Mouse (Mus musculus) 416B (cell line): ENCODE results near the gene Tmem121.
"Not testable (repeated sequence)": the region's sequence is repeated elsewhere in the genome, so short reads cannot be mapped to it uniquely, and the experiment has no call there.

ENCODE experiments used
- DNase-seq: peaks from one replicate; pipeline ENCODE4 v3.0.0; 2011; ENCODE audit warnings: low read depth

The Tmem121 gene

DNA sequence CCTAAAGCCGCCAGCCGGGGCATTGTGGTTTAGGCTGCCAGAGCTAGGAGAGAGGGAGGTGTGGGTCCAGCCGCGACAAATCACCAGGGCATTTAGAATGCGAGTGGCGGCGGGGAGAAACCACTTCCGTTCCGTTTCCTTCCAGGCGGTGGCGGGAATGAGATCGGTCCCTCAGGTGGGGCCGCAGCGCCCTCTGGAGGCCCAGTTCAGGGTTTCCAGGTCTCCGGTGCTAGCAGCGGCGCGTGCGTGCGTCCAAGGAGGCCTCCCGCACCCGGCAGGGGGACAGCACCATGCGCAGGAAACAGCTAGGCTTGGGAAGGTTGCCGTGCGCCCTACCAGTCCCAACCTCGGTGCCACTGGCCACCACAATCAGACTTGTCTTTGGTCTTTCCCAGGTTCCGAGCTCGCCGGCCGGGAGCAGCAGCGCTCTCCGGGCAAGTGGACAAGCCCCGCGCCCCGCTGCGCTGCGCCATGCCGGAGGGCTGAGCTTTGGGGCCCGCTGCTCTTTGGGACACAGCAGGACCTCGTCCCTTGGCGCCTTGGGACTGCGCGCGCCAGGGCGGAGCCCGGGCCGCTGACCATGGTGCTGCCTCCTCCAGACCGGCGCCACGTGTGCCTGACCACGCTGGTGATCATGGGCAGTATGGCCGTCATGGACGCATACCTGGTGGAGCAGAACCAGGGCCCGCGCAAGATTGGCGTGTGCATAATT is 2.0 kb downstream of the Tmem121 start:
- DNase-seq: peak; percentile 36

DNA sequence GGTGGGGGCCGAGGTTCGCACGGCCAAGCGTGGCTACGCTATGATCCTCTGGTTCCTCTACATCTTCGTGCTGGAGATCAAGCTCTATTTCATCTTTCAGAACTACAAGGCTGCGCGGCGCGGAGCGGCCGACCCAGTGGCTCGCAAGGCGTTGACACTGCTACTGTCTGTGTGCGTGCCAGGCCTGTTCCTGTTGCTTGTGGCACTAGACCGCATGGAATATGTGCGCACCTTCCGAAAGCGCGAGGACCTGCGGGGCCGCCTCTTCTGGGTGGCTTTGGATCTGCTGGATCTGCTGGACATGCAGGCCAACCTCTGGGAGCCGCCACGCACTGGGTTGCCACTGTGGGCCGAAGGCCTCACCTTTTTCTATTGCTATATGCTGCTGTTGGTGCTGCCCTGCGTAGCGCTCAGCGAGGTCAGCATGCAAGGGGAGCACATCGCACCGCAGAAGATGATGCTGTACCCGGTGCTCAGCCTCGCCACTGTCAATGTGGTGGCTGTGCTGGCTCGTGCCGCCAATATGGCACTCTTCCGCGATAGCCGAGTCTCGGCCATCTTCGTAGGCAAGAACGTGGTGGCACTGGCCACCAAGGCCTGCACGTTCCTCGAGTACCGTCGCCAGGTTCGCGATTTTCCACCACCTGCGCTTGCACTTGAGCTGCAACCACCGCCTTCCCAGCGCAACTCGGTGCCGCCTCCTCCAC is 2.8 kb downstream of the Tmem121 start:
- DNase-seq: no peak

DNA sequence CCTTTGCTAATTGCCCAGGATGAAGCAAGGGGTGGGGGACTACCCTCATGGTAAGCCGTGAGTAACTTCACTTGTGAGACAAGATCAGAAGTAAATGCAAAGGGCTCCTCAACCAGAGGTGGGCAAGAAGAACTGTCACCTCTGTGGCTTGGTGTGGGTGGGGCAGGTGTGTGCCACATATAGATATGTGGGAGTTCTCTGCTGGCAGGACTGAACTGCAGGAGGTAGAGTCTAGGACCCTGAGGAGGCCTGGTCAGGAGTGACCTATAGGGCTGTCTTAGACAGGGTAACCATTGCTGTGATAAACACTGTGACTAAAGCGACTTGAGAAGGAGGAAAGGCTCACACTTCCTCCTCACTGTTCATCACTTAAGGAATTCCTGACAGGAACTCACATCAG is 7.7 kb downstream of the Tmem121 start:
- DNase-seq: no peak

DNA sequence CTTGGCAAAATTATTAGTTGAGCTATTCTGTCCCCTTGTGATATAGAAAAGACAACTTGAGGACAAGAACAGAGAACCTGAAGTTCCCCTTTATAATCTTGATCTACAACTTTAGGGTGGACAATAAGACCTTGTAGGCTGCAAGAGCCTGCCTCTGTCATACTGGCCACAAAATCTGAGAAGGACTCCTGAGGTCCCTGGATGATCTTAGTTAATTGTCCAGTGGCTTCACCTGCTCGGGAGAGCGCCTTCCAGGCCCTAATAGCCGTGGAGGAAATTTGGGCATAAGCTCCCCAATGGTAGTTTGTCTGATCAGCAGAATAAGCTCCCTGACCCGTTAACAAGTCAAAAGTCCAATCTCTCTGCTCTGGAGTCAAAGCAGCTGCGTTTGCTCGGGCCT is 13.4 kb downstream of the Tmem121 start:
- not testable (repeated sequence) for DNase-seq

DNA sequence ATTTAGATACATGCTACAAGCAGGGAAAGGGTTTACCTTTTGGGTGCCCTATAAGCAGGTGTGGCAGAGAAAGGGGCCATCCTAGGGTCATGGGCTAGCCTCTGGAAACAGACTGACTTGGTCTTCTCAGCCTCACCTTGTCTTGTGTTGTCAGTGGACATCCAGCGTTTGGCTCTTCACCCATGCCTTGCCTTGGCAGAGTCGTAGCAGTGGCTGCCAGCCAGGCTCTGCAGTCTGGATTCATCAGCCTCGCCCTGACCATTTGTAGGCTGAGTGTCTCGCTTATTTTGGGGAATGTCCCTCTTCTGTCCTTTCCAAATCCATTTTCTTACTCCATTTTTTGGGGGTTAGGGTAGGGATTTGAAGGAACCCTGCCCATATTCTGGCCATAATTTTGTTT is 15.6 kb downstream of the Tmem121 start:
- DNase-seq: no peak

DNA sequence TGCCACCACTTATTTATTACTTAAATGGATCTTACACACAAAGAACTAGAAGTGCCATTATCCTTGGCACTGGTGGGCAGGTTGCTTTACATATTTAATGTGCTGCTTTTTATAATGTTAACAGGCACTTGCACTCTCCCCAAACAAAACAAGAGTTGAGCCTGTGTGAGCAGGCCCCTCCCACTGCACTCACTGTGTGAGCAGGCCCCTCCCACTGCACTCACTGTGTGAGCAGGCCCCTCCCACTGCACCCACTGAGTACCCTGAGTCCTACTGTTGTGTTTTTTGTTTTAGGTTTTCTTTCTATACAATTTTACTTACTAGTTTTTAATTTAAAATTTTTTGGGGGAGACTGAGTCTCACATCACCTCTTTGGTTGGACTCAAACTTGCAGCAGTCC is 16.3 kb downstream of the Tmem121 start:
- DNase-seq: peak; percentile 30

DNA sequence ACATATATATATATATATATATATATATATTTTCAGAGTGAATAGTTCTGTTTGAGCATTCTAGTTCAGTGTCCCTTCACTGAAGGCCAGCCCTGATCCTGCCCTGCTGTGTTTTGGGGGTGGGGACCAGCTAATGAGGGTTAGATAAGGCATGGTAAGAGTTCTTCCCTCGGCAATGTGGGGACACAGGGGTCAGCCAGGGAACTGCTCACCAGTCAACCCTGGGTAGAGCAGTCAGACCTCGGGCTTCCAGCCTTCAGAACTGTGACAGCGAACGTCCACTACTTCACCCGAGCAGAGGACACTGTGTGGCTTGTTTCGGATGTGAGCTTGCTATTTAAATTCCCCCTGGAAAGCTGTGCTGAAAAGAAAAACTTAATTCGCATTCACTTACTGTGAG is 17.8 kb downstream of the Tmem121 start:
- no peak for DNase-seq

DNA sequence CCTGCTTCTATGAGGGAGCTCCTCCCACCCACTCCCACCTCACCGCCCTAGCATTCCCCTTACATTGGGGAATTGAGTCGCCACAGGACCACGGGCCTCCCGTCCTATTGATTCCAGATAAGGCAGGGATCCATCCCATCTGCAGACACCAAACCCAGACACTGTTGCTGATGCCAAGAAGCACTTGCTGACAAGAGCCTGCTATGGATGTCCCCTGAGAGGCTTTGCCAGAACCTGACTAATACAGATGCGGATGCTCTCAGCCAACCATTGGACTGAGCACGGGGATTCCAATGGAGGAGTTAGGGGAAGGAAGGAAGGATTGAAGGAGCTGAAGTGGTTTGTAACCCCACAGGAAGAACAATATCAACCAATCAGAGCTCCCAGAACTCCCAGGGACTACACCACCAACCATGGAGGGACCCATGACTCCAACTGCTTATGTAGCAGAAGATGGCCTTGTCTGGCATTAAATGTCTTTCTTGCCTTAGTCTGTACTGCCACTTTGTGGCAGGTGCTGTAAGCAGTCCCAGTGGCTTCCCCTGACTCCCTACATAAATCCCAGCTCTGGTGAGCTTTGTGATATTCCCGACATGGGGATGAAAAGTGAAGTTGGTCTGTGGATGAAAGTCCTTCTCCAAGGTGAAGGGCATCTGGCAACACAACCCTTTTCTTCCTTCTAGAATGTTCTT is 19.7 kb downstream of the Tmem121 start:
- DNase-seq: peak; percentile 59

DNA sequence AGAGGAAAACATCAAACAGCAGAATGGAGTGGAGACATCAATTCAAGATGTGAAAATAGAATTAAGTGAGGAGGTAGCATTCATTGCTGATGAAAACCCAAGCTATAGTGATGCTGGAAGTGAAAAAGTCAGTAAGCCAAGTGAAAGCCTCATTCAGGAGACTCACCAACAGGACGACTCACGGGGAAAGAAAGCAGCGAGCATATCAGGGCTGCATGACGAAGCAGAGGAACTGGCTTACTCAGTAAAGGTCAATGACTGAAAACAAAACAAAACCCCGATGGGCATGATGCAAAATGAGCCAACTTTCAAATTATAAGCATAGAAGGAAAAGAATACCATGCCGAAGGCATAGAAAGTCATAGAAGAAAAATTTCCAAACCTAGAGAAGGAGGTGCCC is 22.0 kb downstream of the Tmem121 start:
- DNase-seq: peak; percentile 82

DNA sequence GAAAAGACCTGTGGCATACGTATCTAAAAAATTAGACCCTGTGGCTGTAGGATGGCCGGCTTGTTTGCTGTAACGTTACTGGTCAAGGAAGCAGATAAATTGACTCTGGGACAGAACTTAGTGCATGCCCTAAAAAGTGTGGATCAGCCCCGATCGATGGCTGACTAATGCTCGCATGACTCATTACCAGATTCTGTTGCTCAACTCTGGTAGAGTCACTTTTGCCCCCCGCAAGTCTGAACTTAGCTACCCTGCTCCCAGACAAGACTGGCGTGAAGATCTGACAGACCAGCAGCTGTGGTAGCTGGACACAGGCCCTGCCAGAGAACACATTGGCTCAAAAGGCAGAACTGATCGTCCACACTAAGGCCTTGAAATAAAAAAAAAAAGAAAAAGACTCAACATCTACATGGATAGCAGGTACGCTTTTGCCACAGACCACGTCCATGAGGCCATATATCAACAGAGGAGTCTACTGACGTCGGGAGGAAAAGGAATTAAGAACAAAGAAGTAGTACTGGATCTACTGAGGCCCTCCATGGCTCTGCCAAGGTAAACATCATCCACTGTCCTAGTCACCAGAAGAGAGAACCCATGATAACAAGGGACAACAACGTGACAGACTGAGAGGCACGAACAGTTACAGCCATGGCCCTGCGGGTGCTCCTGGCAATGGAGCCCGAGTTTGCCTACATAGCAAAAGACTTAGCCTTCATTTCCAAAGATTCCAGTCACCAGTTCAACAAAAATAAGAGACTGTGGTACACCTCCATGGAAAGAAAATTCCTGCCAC is 25.1 kb downstream of the Tmem121 start:
- DNase-seq: peak; percentile 84

DNA sequence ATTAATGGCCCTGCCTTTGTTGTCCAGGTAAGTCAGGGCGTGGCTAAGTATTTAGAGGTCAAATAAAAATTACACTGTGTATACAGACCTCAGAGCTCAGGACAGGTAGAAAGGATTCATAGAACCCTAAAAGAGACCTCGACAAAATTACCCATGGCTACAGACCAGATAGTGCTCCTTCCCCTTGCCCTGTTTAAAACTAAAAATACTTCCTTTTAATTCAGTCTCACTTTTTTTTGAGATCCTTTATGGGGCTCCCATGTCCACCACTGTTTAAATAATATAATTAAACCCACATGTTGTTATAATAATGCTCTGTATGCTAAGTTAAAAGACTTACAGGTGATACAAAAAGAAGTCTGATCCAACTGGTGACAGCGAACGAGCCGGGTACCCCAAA is 26.0 kb downstream of the Tmem121 start:
- no peak for DNase-seq

DNA sequence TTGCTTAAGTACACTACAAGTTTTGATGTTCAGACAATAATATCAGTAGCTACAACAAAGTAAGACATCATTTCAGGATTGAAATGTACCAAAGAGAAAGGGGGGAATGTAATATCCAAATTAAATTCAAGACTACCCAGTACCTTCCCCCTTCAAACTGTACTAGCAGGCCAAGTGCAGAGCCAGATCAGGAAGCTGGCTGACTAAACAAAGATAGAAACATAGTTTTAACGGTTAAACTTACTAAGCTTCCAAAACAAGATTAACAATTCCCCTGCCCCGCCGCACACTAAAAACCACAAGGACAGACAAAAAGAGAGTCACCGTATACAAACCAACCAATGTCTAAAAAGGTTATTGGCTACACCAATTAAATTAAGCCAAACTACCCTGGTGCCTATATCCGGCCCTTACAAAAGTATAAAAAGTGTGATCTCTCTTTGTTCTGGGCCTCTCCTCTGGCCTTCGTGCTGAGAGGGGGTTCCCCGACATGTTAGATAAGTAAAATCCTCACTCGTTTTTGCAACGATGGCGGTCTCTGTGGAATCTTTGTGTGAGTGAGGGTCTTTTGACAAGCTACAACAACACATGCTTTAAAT is 26.7 kb downstream of the Tmem121 start:
- DNase-seq: no peak

DNA sequence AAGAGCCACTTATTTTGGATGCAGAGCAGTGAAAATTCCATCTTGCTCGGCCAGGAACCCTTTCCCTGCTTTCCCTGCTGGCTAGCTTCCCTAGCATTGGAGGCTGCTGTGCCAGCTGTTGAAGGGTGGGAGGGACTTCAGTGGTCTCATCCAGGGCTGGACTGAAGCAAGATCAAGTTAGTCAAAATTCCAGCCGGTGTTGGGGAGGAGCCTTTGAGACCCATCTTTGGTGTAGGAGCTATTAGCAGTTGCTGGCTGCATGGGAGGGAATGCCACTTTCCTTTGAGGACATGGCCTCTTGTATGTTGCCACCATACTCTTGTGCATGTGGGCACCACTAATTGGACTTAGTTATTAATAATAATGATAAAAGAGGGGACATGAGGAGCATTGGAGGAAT is 27.5 kb downstream of the Tmem121 start:
- no peak for DNase-seq

DNA sequence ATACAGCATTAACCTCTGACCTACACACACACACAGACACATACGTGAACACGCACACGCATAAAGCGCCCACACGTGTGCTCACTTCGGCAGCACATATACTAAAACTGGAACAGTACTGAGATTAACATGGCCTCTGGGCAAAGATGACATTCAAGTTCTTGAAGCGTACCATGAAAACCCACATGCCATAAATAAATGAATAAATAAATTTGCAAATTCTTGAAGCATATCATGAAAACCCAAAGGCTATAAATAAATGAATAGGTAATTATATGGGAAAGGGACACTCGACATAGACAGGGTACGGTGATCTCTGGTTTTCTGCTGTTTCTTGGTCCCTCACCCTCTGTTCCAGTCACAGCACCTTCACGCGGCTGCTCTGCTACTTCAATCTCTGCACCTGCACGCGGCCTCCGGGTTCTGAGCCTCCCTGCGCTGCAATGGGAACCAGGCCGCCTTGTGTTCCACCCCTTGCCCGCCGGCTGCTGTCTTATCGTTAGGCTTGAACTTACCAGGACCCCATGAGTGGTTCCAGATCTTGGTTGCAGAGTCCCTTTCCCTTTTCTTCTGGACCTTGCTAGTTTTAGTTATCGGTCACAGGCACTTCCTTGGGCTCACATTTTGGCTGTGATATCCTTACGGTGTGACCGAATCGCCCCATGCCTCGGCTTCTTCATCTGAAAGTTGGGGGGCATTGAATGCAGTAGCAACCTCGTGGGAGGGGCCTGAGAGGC is 28.5 kb downstream of the Tmem121 start:
- no peak for DNase-seq

DNA sequence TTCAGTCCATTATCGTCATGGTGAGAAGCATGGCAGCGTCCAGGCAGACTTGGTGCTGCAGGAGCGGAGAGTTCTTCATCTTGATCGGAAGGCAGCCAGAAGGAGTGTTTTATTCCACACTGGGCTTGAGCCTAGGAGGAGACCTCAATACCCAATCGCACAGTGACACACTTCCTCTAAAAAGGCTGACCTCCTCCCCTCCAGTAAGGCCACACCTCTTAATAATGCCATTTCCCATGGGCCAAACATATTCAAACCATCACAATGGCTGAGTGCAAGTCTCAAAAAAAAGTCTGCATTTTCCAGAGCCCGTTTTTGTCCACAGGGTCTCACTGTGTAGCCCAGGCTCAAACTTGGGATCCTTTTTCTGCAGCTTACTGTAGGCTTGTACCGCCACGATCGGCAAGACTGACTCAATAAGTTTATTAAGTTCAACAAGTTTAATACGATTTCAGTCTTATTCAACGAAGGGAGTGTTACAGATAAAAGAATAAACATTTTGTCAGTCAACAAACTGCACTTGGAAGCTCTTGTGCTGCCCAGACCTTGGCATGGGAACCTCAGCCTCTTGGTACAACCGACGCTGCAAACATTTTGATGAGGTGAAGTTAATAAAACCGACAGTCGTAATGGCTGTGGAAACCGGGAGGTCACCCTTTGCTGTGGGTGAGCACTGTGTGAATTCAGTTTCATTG is 29.4 kb downstream of the Tmem121 start:
- peak; percentile 64 for DNase-seq

DNA sequence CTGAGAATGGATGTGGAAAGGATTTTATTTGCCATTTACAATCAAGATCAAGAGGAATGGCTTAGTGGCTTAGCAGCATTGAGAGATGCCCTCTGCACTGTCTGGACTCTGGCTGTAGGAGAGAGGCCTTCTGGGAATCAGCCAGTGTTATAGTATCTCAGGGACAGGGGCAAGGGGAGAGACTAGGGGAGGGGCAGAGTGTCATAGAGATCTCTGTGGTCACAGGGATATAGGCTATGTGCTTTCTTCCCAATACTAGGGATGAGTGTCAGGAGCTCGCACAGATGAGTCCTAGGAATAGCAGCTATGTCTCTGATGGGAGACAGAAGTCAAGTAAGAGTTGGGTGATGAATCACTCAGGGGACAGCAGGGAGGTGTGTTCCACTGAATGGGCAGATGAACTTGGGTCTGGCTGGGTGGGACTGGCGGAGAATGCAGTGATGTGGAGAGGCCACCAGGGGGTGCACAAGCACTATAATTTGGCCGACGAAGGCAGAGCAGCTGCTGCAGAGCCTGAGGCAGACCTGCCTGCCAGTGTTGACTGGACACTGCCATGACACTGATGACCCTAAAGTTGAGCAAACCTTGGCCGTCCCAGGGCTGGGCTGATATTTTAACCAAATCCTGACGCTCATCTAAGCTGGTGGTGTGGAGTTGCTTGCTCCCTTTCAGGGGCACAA is 30.1 kb downstream of the Tmem121 start:
- peak; percentile 72 for DNase-seq

DNA sequence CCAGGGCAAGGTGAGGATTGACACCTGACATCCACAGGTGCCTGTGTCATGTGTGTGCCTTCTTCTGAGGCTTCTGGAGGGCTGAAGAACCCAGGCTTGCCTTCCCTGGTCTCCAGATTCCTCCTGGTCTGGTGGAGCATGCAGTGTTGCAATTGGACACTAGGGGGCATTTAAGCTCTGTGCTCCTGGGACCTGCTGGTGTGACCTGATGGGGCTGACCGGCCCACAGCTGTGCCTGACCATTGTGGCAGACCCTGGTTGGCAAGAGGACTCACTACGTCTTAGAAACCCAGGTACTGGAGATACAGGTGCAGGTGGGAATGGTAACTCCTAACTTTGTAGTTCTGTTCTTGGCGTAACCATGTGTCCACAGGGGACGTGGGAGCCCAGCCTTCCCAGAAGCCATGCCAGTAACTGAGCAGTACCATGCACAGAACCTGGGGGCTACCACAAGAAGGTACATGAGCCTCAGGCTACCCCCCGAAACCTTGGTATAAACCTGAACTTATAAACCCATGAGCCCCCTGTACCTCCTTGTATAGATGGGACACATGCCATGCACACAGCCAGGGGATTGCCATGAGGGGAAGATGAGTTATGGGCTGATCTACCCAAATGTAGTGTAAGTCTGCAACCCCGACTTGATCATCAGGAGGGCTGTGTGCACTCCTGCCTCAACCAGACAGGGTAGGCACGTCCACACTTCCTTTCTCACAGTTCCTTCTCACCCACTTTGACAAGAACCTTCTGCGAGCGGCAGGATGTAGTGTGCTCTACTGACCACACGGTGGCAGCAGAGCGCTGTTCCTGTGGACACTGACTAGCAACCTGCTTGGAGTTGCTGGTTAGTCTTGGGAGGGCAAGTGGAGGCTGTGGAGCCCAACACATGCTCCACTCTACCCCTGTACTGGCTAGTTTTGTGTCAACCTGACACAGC is 31.8 kb downstream of the Tmem121 start:
- DNase-seq: peak; percentile 88

DNA sequence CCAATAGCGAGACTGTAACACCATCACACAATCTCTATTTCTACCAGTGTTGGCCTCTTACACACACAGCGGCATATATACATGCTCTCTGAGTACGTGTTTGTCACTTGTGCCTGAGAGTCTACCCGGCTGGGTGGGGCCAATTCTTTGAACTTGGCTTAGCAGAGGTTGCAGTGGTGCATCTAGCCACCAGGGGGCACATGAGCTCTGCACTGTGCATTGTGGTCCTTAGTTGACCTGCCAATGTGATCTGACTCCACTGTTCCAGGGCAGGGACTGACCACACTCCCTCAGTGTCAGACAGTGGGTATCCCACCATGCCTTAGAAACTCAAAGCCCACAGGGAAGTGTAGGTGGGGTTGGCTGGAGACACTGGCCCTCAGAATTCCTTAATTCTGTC is 34.1 kb downstream of the Tmem121 start:
- DNase-seq: peak; percentile 63

DNA sequence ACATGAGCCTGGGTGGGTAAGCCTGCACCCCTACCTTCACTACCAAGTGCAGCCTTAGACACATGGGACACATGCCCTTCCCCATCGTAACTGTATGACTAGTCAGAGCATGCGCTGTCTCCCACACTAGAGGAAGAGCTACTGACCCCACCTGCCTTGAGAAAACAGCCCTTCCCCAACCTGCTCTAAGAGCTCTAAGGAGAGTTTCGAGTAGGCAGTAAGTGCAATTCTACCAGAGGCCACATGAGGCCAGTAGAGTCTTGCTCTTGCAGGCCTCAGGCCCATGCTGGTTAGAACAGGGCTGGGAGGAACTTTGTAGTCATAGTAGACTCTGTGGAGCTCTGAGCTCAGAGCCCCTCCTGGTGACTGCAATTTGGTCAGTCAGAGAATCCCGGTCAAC is 34.7 kb downstream of the Tmem121 start:
- peak; percentile 88 for DNase-seq
